Mouse (Mus musculus) heart, embryonic 15.5 days (tissue): ENCODE measurements around the gene Apex1. TPM values are rescaled to one million over a fixed set of nuclear protein-coding genes. Genes with fewer than 3 reads are reported as not detected.
A peak's percentile ranks its signal among the peaks of the same experiment; 100 is the strongest.

Experiments
- ATAC-seq: fragments of 200-750 bp; cut with Nextera tagmentation; replicated peaks from 2 replicates; pipeline ENCODE4 v1.8.0; 2017; ENCODE audit warnings: low read depth, moderate TSS enrichment; ENCODE audit not compliant: insufficient number of reproducible peaks, insufficient read depth, low FRiP score
- H3K27ac ChIP-seq: fragments of 300-500 bp; sonication (generic); 2 replicates; pipeline ENCODE4 v1.5.1; 2015; ENCODE audit warnings: mild to moderate bottlenecking, inconsistent platforms
- H3K27me3 ChIP-seq: fragments of 300-500 bp; sonication (generic); 2 replicates; pipeline ENCODE4 v1.6.1; 2015; ENCODE audit warnings: inconsistent platforms
- H3K36me3 ChIP-seq: fragments of 300-500 bp; sonication (generic); 2 replicates; pipeline ENCODE4 v1.6.1; 2015; ENCODE audit warnings: mild to moderate bottlenecking, inconsistent platforms
- H3K4me1 ChIP-seq: fragments of 300-500 bp; sonication (generic); replicated peaks from 2 replicates; pipeline ENCODE4 v1.6.1; 2015; ENCODE audit warnings: inconsistent platforms
- H3K4me2 ChIP-seq: fragments of 300-500 bp; sonication (generic); 2 replicates; pipeline ENCODE4 v1.6.1; 2015; ENCODE audit warnings: inconsistent platforms, mild to moderate bottlenecking, moderate library complexity
- H3K4me3 ChIP-seq: fragments of 300-500 bp; sonication (generic); 2 replicates; pipeline ENCODE4 v1.5.1; 2015; ENCODE audit warnings: mild to moderate bottlenecking, inconsistent platforms
- H3K9ac ChIP-seq: fragments of 300-500 bp; sonication (generic); 2 replicates; pipeline ENCODE4 v1.6.1; 2015; ENCODE audit warnings: mild to moderate bottlenecking, inconsistent platforms
- H3K9me3 ChIP-seq: fragments of 300-500 bp; sonication (generic); replicated peaks from 2 replicates; pipeline ENCODE4 v1.6.1; 2016; ENCODE audit warnings: inconsistent platforms
- WGBS: fragments of 180-500 bp; shearing (Covaris S2); methylation state at CpG from one replicate; pipeline ENCODE4 v1.1.7; 2015; ENCODE audit warnings: mixed read lengths; 5-methylcytosine and 5-hydroxymethylcytosine counted together
- polyA plus RNA-seq: library from polyadenylated mRNA; unstranded; fragments of >200 nt; fragmentation: Nextera tagmentation; extraction: Ambion mirVana; gene quantifications from 2 replicates; pipeline ENCODE4 v1.2.1, GENCODE M21; 2015

Apex1 gene
- 107 and 120 TPM in 2 replicates for polyA plus RNA-seq

DNA sequence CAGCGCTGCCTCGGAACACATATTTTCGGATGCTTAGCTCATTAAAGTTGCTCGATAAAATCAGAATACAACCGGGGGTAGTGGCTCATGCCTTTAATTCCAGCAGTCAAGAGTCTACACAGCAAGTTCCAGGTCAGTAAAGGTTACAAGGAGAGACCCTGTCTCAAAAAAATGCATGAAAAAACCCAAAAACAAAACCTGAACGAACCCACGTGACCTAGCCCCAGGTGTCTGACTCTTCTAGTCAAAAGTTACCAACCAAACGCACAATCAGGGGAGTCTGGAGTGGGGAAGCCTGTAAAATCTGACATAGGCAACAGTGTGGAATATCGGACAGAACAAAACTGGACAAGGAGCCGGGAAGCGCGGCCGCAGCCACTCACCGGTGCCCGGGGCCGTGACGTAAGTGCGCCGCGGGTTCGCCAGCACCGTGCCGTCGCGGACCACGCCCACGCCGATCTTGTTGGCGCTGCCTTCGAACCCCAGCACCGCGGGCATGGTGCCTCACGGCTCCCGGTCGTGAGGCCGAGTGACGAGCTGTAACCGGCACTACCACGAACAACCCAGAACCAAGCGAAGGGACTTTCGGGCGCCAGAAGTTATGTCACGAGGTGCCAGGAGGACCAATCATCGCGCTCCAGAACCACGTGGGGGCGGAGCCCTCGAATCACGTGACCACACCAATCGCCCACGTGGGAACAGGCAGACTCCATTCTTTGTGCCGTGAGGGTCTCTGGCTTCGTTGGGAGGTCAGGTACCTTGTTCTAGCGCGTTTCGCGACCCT lies at the start of gene Apex1, which contains the start of gene Osgep:
Gene Apex1, plus strand, starts transcription at position 688 of the 784 bp plus-strand sequence.
Gene Osgep, minus strand, starts transcription at position 613 of the 784 bp plus-strand sequence.
- under 1% methylated on average over 57 of the region's 57 CpGs for WGBS
- H3K27me3 ChIP-seq, result no peaks in the 10 kb centered on the region
- no peaks in the 10 kb centered on the region for H3K9me3 ChIP-seq
- H3K27ac ChIP-seq, result peak within 1 kb of the TSS; percentile 95
- peak within 1 kb of the TSS; percentile 81 for H3K9ac ChIP-seq
- H3K4me2 ChIP-seq, result peak within 1 kb of the TSS; percentile 83
- peak within 1 kb of the TSS; percentile 86 for H3K4me3 ChIP-seq
- H3K36me3 ChIP-seq, result peaks cover 27% of the 10 kb centered on the region
- H3K4me1 ChIP-seq, result peaks cover 16% of the 10 kb centered on the region
- peak; percentile 94 for ATAC-seq

- Histone ChIP-seq H3K4me1 (peaks cover 4% of the 10 kb centered on the region; the same call in 1 of the 2 replicates), H3K27ac (no peak overlapping the region), H3K4me3 (no peak overlapping the region), H3K27me3 (no peaks in the 10 kb centered on the region), H3K9me3 (no peaks in the 10 kb centered on the region), H3K9ac (no peak overlapping the region), H3K36me3 (no peaks in the 10 kb centered on the region), H3K4me2 (no peak overlapping the region)
- ATAC-seq, result no peak
- WGBS, result 87% methylated on average over 3 of the region's 3 CpGs
Measured at GRCm38 (mm10) chr14:50875175-50875574, 49.6 kb upstream of the Apex1 start.

DNA sequence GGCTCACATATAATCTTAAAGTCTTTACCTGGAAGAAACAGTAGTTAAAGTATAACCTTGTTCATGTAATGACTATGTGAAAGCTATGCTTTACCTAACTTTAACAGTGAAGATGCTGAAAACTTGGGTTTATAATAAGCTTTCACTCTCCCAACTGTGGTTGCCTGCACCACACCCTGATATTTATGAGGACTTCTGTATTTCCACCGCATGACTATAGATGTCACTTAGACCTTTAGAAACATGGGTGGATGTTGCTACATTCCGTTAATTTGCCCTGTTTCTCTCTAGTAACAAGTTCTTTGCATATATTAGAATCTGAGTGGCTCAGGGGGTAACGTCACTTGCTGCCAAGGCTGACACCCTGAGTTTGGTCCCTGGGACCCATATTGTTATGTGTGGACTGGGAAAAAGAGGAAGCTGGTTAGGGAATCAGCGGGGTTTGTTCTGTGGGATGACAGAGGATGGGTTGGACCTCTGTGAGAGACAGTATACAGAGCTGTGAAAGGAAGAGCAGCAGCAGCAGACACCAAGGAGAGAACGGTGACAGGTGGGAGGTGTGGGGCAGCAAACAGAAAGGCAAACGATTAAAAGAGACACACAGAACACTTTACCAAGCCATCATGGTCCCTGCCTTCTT lies 49.1 kb upstream of the Apex1 start:
- Histone ChIP-seq H3K4me1 (peaks cover 2% of the 10 kb centered on the region; the same call in 1 of the 2 replicates), H3K9ac (no peak overlapping the region), H3K4me2 (no peak overlapping the region), H3K27ac (no peak overlapping the region), H3K9me3 (no peaks in the 10 kb centered on the region), H3K36me3 (no peaks in the 10 kb centered on the region), H3K4me3 (no peak overlapping the region), H3K27me3 (no peaks in the 10 kb centered on the region)
- no peak for ATAC-seq
- 75% methylated on average over 6 of the region's 6 CpGs for WGBS

DNA sequence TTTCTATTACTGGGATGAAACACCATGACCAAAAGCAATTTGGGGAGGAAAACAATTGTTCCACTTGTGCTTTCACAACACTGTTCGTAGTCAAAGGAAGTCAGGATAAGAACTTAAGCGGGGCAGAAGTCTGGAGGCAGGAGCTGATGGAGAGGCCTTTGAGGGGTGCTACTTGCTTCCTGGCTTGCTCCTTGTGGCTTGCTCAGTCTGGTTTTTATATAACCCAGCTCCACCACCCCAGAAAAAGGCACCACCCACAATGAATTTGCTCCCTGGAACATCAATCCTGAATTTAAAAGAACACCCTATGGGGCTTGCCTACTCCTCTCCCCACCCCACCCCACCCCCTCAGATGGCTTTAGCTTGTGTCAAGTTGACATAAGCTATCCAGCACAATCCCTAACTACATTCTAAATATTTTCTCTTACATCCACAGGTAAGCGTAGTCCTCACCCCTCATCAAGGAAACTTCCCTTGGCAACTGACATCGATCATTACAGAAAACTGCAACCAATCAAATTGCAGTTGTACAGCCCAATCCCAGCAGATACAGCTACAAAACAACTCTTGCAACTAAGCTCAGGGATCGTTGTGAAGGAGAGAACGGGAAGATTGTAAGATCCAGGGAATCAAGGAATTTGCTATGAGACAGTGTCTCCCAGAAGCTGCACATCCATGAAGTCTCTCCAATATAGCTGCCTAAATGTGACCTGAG lies 48.4 kb upstream of the Apex1 start:
- no peaks in the 10 kb centered on the region for H3K4me1 ChIP-seq
- no peak for ATAC-seq
- H3K27me3 ChIP-seq, result no peaks in the 10 kb centered on the region
- 84% methylated on average over 6 of the region's 6 CpGs for WGBS
- H3K27ac ChIP-seq, result no peak overlapping the region
- H3K9ac ChIP-seq, result no peak overlapping the region
- H3K36me3 ChIP-seq, result no peaks in the 10 kb centered on the region
- no peak overlapping the region for H3K4me2 ChIP-seq
- H3K4me3 ChIP-seq, result no peak overlapping the region
- H3K9me3 ChIP-seq, result no peaks in the 10 kb centered on the region

DNA sequence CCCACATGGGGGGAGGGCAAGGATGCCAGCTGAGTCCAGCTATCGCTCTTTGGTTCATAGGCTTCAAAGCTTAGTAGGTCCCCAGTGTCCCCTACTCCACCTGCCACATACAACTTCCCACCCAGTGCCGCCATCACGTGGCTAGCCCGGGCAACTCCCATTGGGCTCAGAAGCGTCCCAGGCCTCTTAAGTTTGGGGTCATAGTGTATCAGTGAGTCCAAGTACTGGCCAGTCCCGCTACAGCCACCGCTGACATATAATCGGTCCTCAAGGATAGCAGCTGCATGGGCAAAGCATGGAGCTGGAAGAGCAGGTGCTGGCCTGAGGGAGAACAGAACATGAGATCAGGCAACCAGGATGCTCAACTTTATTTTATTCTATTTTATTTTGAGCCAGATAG lies 33.1 kb upstream of the Apex1 start:
- Histone ChIP-seq H3K36me3 (no peaks in the 10 kb centered on the region), H3K4me1 (peaks cover 11% of the 10 kb centered on the region), H3K9ac (no peak overlapping the region), H3K27ac (no peak overlapping the region), H3K9me3 (no peaks in the 10 kb centered on the region), H3K4me2 (no peak overlapping the region), H3K4me3 (no peak overlapping the region), H3K27me3 (peaks cover 2% of the 10 kb centered on the region; the same call in 1 of the 2 replicates)
- no peak for ATAC-seq
- 87% methylated on average over 8 of the region's 8 CpGs for WGBS

DNA sequence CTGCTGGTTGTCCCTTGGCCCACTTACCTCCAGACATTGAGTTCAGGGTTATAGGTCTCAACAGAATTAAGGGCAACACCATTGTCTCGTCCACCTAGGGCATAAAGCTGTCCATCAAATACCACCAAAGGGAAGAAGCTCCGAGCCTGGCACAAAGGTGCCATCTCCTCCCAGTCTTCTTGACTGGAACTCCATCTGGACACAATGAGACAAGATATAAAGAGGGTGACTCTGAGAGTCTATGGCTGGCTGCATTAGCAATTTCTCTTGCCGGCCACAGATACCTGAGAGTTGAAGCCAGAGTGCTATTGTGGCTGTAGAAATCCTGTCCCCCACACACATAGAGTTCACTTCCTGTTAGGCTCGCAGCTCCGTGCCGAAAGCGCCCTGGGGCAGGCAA lies 32.7 kb upstream of the Apex1 start:
- H3K4me2 ChIP-seq, result no peak overlapping the region
- WGBS, result 89% methylated on average over 7 of the region's 7 CpGs
- H3K4me3 ChIP-seq, result no peak overlapping the region
- peaks cover 7% of the 10 kb centered on the region; the same call in 1 of the 2 replicates for H3K27me3 ChIP-seq
- no peak for ATAC-seq
- H3K36me3 ChIP-seq, result no peaks in the 10 kb centered on the region
- H3K9me3 ChIP-seq, result no peaks in the 10 kb centered on the region
- H3K9ac ChIP-seq, result no peak overlapping the region
- peaks cover 15% of the 10 kb centered on the region for H3K4me1 ChIP-seq
- H3K27ac ChIP-seq, result no peak overlapping the region

DNA sequence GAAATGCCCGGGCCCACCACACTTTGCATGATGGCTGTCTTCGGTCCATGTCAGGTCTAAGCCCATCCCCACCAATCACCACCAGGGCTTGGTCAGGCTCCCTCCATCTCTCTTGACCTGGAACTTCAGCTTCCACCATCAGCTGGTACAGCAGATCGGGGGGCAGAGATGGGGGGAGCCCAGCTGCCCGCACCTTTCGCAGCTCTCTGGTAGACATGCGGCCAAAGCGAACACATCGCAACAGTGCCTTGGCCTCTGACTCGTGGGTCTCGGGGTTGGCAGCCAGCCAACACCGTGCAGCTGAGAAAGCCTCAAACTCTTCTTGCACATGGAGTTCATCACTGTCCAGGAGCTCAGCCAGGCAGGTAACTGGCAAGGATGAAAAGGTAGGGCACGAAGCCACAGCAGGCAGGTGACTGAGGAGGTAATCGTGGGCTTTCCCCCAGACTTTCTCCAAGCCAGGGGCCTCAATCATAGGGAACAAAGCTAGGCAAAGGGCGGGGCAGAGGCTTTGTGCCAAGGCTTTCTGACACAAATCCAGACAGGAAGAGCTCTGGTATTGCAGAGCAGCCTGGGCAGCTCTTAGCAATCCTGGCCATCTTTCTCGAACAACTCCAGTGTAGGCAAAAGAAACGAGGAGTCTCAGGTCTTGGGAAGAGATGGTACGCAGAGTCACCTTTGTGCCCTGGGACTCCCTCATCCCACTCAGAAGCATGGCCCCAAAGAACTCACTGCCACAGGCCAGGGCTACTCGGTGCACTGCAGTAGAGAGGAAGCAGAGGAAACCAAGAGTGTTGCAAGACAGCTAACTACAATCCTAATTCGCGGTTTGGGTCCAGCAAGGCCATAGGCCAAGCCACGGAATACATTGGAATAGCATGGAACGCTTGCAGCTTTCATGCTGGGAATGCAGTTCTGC lies 32.0 kb upstream of the Apex1 start:
- no peak for ATAC-seq
- Histone ChIP-seq H3K36me3 (no peaks in the 10 kb centered on the region), H3K4me1 (peaks cover 20% of the 10 kb centered on the region), H3K9me3 (no peaks in the 10 kb centered on the region), H3K27me3 (peaks cover 9% of the 10 kb centered on the region; the same call in 1 of the 2 replicates), H3K4me3 (no peak overlapping the region), H3K27ac (no peak overlapping the region), H3K4me2 (no peak overlapping the region), H3K9ac (no peak overlapping the region)
- 73% methylated on average over 22 of the region's 22 CpGs for WGBS

DNA sequence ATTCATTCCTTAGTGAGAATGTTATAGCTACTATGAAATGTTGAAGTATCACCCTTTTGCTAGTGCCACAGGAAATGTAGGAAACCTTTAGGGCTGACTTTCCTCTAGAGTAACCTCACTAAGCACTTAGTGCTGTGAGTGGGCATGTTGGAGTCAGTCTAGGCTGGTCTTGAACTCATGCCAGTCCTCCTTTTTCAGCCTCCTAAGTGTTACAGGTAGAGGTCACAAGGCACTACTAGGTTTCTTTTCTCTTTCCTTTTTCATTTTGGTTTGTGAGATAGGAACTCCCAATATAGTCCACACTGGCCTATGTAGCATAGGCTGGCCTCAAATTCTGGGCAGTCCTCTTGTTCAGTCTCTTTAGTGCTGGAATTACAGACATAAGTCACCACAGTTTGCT lies 29.4 kb upstream of the Apex1 start:
- peaks cover 9% of the 10 kb centered on the region; the same call in 1 of the 2 replicates for H3K27me3 ChIP-seq
- peaks cover 20% of the 10 kb centered on the region for H3K4me1 ChIP-seq
- no peak for ATAC-seq
- no peak overlapping the region for H3K27ac ChIP-seq
- no peak overlapping the region for H3K9ac ChIP-seq
- no peaks in the 10 kb centered on the region for H3K36me3 ChIP-seq
- H3K4me2 ChIP-seq, result no peak overlapping the region
- H3K4me3 ChIP-seq, result no peak overlapping the region
- no peaks in the 10 kb centered on the region for H3K9me3 ChIP-seq

DNA sequence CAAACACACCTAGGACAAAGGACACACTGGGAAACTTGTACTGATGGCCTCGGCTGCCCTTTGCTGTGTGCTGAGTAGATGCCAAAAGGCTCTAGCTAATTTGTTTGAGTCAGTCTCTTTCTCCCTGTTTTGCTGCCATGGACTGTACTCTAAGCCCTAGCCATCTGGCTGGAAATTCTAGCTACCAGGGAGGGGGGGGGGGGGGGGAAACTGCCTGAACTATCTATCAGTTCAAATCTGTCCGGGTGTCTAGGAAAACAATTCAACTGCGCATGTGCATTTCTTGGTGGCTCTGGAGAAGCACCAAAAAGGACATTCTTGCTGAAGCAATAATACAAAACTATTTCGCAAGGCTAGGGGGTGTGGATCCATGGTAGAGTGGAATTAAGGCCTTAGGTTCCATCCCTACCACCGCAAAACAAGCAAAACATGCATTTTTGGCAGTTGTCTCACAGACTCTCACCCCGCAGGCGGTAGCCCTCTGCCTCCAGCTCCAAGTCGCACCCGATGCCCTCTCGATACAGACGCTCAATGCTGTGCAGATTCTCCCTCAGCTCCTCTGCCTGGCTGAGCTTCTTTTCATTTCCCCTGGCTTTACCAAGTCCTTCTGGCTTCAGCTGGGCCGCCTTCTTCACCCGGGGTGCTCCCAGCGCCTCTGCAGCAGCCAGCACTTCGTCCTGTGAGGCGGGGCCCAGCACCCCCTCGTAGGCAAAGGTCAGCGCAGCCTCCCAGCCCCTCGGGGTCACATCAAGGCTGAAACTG lies 28.6 kb upstream of the Apex1 start:
- peak overlapping the region; percentile 53 for H3K9ac ChIP-seq
- no peak overlapping the region for H3K27ac ChIP-seq
- peaks cover 9% of the 10 kb centered on the region; the same call in 1 of the 2 replicates for H3K27me3 ChIP-seq
- no peak for ATAC-seq
- H3K36me3 ChIP-seq, result no peaks in the 10 kb centered on the region
- H3K4me2 ChIP-seq, result peak overlapping the region; percentile 91
- WGBS, result 20% methylated on average over 19 of the region's 19 CpGs
- H3K4me3 ChIP-seq, result peak overlapping the region; percentile 51
- H3K4me1 ChIP-seq, result peaks cover 20% of the 10 kb centered on the region
- H3K9me3 ChIP-seq, result no peaks in the 10 kb centered on the region

- H3K4me1 ChIP-seq, result peaks cover 20% of the 10 kb centered on the region
- H3K9me3 ChIP-seq, result no peaks in the 10 kb centered on the region
- peak overlapping the region; percentile 91 for H3K4me2 ChIP-seq
- 16% methylated on average over 23 of the region's 23 CpGs for WGBS
- peak overlapping the region; percentile 51 for H3K4me3 ChIP-seq
- H3K36me3 ChIP-seq, result no peaks in the 10 kb centered on the region
- ATAC-seq, result no peak
- no peak overlapping the region for H3K27ac ChIP-seq
- peaks cover 9% of the 10 kb centered on the region; the same call in 1 of the 2 replicates for H3K27me3 ChIP-seq
- peak overlapping the region; percentile 53 for H3K9ac ChIP-seq
Measured at GRCm38 (mm10) chr14:50896747-50897373, 27.9 kb upstream of the Apex1 start.
